Mouse (Mus musculus): ENCODE measurements at regions not wholly inside any gene's neighbourhood (a gene's known extent, or its start where the extent isn't known, plus 50 kb on each side); places are given as distances from the start of the nearest gene placed in this dataset.

DNA sequence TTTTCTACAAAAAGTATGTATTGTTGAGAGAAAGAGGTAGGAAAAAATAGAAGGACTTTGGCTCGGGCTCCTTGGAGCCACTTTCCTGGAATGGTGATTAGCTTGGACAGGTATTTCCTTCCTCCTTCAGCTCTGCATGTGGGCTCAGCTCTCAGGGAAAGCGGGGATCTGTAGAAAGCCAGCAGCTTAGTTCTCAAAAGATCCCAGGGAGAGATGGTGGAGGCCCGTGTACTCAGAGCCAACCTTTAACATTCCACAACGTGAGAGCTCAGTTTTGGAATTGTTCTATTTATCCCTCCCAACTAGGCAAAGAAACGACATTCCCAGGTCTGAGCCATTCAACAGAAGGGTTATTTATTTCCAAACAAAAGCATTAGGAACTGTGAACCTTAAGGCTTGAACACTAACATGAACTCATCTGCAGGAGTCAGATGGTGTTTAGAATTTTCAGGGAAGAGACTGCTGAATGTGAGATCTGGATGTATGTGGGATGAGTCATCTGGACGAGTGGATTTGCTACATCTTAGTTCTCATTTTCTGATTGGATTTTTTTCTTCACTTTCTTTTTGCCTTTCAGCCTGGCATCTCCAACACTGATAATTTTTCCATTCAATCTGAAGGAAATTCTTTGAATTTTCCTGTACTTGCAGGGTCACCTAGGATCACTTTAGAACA, 428.6 kb upstream of the Tnp1 start:
- no peaks in the 10 kb centered on the region for H3K27me3 ChIP-seq (ENCODE audit: control insufficient read depth, insufficient read depth, low read length)
- no peak overlapping the region for H3K9ac ChIP-seq (ENCODE audit: low read depth, low read length)
- 45% methylated on average over 6 of the region's 6 CpGs for WGBS
- no peak overlapping the region for H3K27ac ChIP-seq (replicated peaks; ENCODE audit: insufficient read depth, low read depth, low read length)
- no peak for TF ChIP-seq CTCF (IDR thresholded peaks at IDR 0.05; ENCODE audit: low read depth, low read length)
- TF ChIP-seq POLR2A (IDR thresholded peaks at IDR 0.05; ENCODE audit: extremely low read depth, insufficient read depth, low read length) = no peak
- no peaks in the 10 kb centered on the region for H3K36me3 ChIP-seq (ENCODE audit: control insufficient read depth, insufficient read depth, low read length)
- no peaks in the 10 kb centered on the region for H3K79me2 ChIP-seq (ENCODE audit: control insufficient read depth, insufficient read depth, low read length)
- no peak overlapping the region for H3K4me3 ChIP-seq (ENCODE audit: insufficient read depth, low read depth, low read length)
- no peak for DNase-seq (ENCODE audit: extremely low read depth, low read depth, low spot score)
- H3K4me1 ChIP-seq (ENCODE audit: control insufficient read depth, insufficient read depth, low read length) = no peaks in the 10 kb centered on the region

DNA sequence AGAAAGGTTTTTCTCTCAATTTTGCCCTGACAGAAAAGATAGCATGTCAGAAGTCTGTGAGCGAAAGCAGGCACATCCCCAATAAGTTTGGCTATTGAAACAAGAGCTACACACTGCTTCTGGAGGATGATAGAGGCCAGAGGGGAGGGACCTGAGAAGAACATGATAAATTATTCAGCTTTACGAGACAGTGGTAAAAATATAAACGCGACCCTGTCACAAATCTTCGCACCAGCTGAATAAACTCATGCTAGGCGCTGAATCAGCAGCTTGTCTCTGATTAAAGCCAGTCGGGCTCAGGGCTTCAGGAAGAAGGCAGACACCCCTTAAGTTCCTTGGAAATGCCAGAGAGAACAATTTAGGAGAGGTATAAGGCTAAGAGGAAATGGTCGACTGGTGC, 422.7 kb upstream of the Tnp1 start:
- 72% methylated on average over 8 of the region's 8 CpGs for WGBS
- no peaks in the 10 kb centered on the region for H3K4me1 ChIP-seq (ENCODE audit: control insufficient read depth, insufficient read depth, low read length)
- no peaks in the 10 kb centered on the region for H3K36me3 ChIP-seq (ENCODE audit: control insufficient read depth, insufficient read depth, low read length)
- H3K27me3 ChIP-seq (ENCODE audit: control insufficient read depth, insufficient read depth, low read length) = no peaks in the 10 kb centered on the region
- H3K9ac ChIP-seq (ENCODE audit: low read depth, low read length) = no peak overlapping the region
- TF ChIP-seq POLR2A (IDR thresholded peaks at IDR 0.05; ENCODE audit: extremely low read depth, insufficient read depth, low read length) (no peak), CTCF (IDR thresholded peaks at IDR 0.05; ENCODE audit: low read depth, low read length) (no peak)
- no peaks in the 10 kb centered on the region for H3K79me2 ChIP-seq (ENCODE audit: control insufficient read depth, insufficient read depth, low read length)
- no peak overlapping the region for H3K27ac ChIP-seq (replicated peaks; ENCODE audit: insufficient read depth, low read depth, low read length)
- DNase-seq (ENCODE audit: extremely low read depth, low read depth, low spot score) = no peak
- H3K4me3 ChIP-seq (ENCODE audit: insufficient read depth, low read depth, low read length) = no peak overlapping the region

DNA sequence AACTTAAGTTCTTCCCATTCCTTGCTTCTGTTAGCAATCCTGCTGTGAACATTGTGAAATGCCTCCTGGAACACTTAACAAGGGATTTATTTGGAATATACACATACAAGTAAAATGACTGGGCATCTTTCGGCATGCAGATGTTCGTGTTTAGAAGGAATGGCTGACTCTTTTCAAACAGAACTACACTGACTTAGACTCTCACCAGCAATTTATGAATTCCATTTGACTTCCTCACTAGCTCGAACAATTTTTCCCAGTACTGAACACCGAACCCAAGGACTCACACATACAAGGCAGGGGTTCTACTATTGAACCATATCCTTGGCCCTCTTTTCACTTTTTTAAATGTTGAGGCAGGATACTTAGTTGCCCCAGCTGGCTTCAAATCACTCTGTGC, 412.4 kb upstream of the Tnp1 start:
- Histone ChIP-seq H3K9ac (ENCODE audit: low read depth, low read length) (no peak overlapping the region), H3K4me1 (ENCODE audit: control insufficient read depth, insufficient read depth, low read length) (no peaks in the 10 kb centered on the region), H3K79me2 (ENCODE audit: control insufficient read depth, insufficient read depth, low read length) (no peaks in the 10 kb centered on the region), H3K36me3 (ENCODE audit: control insufficient read depth, insufficient read depth, low read length) (no peaks in the 10 kb centered on the region), H3K4me3 (ENCODE audit: insufficient read depth, low read depth, low read length) (no peak overlapping the region), H3K27me3 (ENCODE audit: control insufficient read depth, insufficient read depth, low read length) (no peaks in the 10 kb centered on the region), H3K27ac (replicated peaks; ENCODE audit: insufficient read depth, low read depth, low read length) (no peak overlapping the region)
- WGBS = 94% methylated on average over 4 of the region's 4 CpGs
- no peak for TF ChIP-seq CTCF (IDR thresholded peaks at IDR 0.05; ENCODE audit: low read depth, low read length)
- no peak for TF ChIP-seq POLR2A (IDR thresholded peaks at IDR 0.05; ENCODE audit: extremely low read depth, insufficient read depth, low read length)
- DNase-seq (ENCODE audit: extremely low read depth, low read depth, low spot score) = no peak

DNA sequence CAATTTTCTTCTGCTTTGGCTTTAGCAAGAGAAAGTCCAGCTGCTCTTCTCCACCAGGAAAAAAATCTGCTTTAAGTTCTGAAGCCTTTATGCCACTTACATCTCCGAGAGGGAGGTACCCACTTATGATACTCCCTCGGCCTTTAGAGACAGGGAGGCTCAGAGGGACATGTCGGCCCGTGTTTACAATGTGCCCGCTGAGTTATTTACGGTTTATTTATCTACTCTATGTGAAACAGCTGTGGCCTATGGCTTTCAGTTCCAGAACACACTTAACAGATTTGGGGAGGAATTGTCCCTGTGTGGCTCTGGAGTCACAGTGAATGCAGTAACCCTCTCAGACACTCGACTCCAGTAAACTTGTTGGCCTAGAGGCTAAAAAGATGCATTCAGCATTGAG, 409.3 kb upstream of the Tnp1 start:
- TF ChIP-seq CTCF (IDR thresholded peaks at IDR 0.05; ENCODE audit: low read depth, low read length) (no peak), POLR2A (IDR thresholded peaks at IDR 0.05; ENCODE audit: extremely low read depth, insufficient read depth, low read length) (no peak)
- Histone ChIP-seq H3K9ac (ENCODE audit: low read depth, low read length) (no peak overlapping the region), H3K36me3 (ENCODE audit: control insufficient read depth, insufficient read depth, low read length) (no peaks in the 10 kb centered on the region), H3K79me2 (ENCODE audit: control insufficient read depth, insufficient read depth, low read length) (no peaks in the 10 kb centered on the region), H3K27me3 (ENCODE audit: control insufficient read depth, insufficient read depth, low read length) (no peaks in the 10 kb centered on the region), H3K4me1 (ENCODE audit: control insufficient read depth, insufficient read depth, low read length) (no peaks in the 10 kb centered on the region), H3K4me3 (ENCODE audit: insufficient read depth, low read depth, low read length) (no peak overlapping the region), H3K27ac (replicated peaks; ENCODE audit: insufficient read depth, low read depth, low read length) (no peak overlapping the region)
- WGBS = 78% methylated on average over 7 of the region's 7 CpGs
- DNase-seq (ENCODE audit: extremely low read depth, low read depth, low spot score) = no peak

DNA sequence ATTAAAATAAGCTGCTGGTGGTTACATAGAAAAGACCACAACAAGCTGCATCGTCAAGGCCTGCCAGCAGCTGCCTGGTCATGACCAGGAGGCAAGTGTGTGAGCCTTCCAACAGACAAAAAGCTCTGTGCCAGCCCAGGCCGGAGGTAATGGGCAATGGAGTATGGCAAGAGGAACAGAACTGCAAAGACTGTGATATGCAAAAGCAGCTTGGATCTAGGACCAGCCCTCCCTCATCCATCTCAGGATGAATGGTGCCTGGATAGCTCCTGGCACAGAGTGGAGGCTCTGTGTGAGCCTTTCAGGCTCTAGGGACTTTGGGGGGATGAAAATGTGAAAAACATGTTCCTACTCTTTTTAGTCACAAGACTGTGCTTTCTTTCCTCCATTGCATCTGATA, 402.5 kb upstream of the Tnp1 start:
- DNase-seq (ENCODE audit: extremely low read depth, low read depth, low spot score) = no peak
- 81% methylated on average over 2 of the region's 2 CpGs for WGBS
- TF ChIP-seq POLR2A (IDR thresholded peaks at IDR 0.05; ENCODE audit: extremely low read depth, insufficient read depth, low read length) (no peak), CTCF (IDR thresholded peaks at IDR 0.05; ENCODE audit: low read depth, low read length) (no peak)
- Histone ChIP-seq H3K27ac (replicated peaks; ENCODE audit: insufficient read depth, low read depth, low read length) (no peak overlapping the region), H3K27me3 (ENCODE audit: control insufficient read depth, insufficient read depth, low read length) (no peaks in the 10 kb centered on the region), H3K36me3 (ENCODE audit: control insufficient read depth, insufficient read depth, low read length) (no peaks in the 10 kb centered on the region), H3K4me1 (ENCODE audit: control insufficient read depth, insufficient read depth, low read length) (no peaks in the 10 kb centered on the region), H3K4me3 (ENCODE audit: insufficient read depth, low read depth, low read length) (no peak overlapping the region), H3K9ac (ENCODE audit: low read depth, low read length) (no peak overlapping the region), H3K79me2 (ENCODE audit: control insufficient read depth, insufficient read depth, low read length) (no peaks in the 10 kb centered on the region)

DNA sequence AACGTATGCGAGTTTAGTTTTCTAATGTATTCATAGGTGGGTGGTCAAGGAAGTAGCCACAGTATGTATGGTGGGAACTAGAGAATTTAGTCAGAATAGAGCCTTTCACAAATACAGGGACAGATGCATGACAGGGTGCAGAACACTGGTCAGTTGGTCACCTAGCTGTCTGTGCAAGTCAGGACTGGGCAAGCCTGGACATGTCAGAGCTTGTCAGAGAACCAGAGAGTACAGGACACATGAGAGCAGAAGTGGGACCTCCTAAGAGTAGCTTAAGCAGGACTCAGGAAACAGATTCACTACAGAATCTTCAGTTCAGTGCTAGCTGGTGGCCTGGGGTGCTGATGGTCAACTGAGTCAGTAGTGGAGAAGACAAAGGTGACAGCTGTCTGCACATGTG, 395.7 kb upstream of the Tnp1 start:
- H3K27me3 ChIP-seq (ENCODE audit: control insufficient read depth, insufficient read depth, low read length) = no peaks in the 10 kb centered on the region
- no peaks in the 10 kb centered on the region for H3K4me1 ChIP-seq (ENCODE audit: control insufficient read depth, insufficient read depth, low read length)
- 95% methylated on average over 2 of the region's 2 CpGs for WGBS
- TF ChIP-seq POLR2A (IDR thresholded peaks at IDR 0.05; ENCODE audit: extremely low read depth, insufficient read depth, low read length) (no peak), CTCF (IDR thresholded peaks at IDR 0.05; ENCODE audit: low read depth, low read length) (no peak)
- no peak overlapping the region for H3K4me3 ChIP-seq (ENCODE audit: insufficient read depth, low read depth, low read length)
- DNase-seq (ENCODE audit: extremely low read depth, low read depth, low spot score) = no peak
- H3K27ac ChIP-seq (replicated peaks; ENCODE audit: insufficient read depth, low read depth, low read length) = no peak overlapping the region
- H3K36me3 ChIP-seq (ENCODE audit: control insufficient read depth, insufficient read depth, low read length) = no peaks in the 10 kb centered on the region
- no peak overlapping the region for H3K9ac ChIP-seq (ENCODE audit: low read depth, low read length)
- no peaks in the 10 kb centered on the region for H3K79me2 ChIP-seq (ENCODE audit: control insufficient read depth, insufficient read depth, low read length)

Measured in liver, adult 2 months (tissue).